Mouse (Mus musculus) bone marrow macrophage, adult 2 months (primary cell): ENCODE measurements at regions not wholly inside any gene's neighbourhood (a gene's known extent, or its start where the extent isn't known, plus 50 kb on each side); places are given as distances from the start of the nearest gene placed in this dataset.

Source experiments
- CTCF ChIP-seq: IDR thresholded peaks from 2 replicates; pipeline ENCODE4 v1.5.1; 2012; ENCODE audit warnings: low read depth, mild to moderate bottlenecking, low read length, moderate library complexity
- POLR2A ChIP-seq: IDR thresholded peaks from 2 replicates; pipeline ENCODE4 v1.6.1; 2012; ENCODE audit warnings: mild to moderate bottlenecking, low read depth, low read length, borderline replicate concordance

DNA sequence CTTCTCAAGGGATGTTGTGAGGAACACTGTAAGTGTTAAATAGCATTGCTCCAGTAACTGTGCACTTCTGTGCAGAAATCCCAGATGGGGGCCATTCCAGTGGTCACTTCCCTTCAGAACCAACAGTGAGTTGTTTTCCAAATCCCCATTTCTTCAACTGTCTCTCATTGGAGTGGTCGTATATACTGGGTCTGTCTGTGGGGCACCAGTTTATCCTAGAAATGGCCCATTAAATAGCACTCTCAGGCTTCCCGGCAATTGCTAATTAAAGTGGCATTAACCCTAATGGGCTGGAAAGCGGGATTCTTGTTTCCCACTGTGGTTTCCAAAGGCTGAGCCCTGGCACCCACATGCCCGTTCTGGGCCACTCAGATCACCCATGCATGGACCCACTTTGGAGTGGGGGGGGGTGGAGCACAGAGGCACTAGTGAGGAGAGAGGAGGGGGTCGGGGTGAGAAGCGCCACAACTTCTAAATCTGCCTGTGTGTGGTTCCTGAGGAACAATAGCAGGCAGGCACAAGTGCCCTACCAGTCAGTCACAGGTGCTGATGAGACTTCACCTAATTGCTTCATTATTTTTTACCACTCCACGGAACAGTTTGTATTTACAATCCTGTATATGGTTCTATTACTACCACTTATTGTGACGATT lies 78.1 kb downstream of the Fam204a start:
- TF ChIP-seq CTCF (no peak), POLR2A (no peak)
